Mouse (Mus musculus): ENCODE measurements around the gene Wdr82. TPM values are rescaled to one million over a fixed set of nuclear protein-coding genes. Genes with fewer than 3 reads are reported as not detected.

Wdr82 gene
- polyA plus RNA-seq, 2 experiments: 6.5 to 24.5 TPM

DNA sequence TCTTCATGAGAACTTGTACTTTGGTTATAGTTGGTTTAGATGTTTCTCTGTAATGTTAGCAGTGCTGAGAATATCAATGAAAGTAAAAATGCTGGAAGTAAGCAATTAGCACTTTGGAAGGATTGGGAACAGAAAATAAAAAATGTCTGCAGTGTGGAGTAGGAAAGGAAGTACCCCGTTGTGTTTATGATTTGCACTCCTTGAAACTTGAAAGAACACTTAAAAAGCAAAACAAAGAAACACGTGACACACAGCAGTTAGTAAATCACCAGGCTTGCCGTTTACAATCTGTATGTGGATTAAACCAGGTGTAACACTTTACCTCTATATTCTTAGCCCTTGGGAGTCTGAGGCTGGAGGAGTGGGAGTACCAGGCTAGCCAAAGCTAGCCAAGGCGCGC lies 6.0 kb downstream of the Wdr82 start:
- H3K27ac ChIP-seq: no peak overlapping the region
- H3K9me3 ChIP-seq (ENCODE audit: control insufficient read depth, low read length): no peaks in the 10 kb centered on the region
- TF ChIP-seq CTCF (IDR thresholded peaks at IDR 0.05; ENCODE audit: low read depth) (no peak), EP300 (IDR thresholded peaks at IDR 0.05; ENCODE audit: low read depth) (no peak)
- no peak overlapping the region for H3K4me2 ChIP-seq (ENCODE audit: low read depth)
- DNase-seq (ENCODE audit: low read depth in 3 of 3, low spot score in 3 of 3) (no peak), ATAC-seq (ENCODE audit: insufficient read depth) (no peak)
- H3K4me1 ChIP-seq (replicated peaks; ENCODE audit: control insufficient read depth in 2 of 2, insufficient read depth in 2 of 2, low read length in 1 of 2): peaks cover 10 to 14% of the 10 kb centered on the region in 2 experiments
- H3K27me3 ChIP-seq (ENCODE audit: control insufficient read depth, insufficient read depth, low read length): no peaks in the 10 kb centered on the region
- no peak overlapping the region for H3K4me3 ChIP-seq (ENCODE audit: insufficient read depth in 1 of 2, low read depth in 2 of 2, low read length in 2 of 2)
- 85% methylated on average over 5 of the region's 5 CpGs for WGBS (ENCODE audit: insufficient replicate concordance)
- H3K36me3 ChIP-seq (replicated peaks; ENCODE audit: control insufficient read depth, insufficient read depth, low read depth): peaks cover 58% of the 10 kb centered on the region
- H3K9ac ChIP-seq (replicated peaks): no peak overlapping the region

- Histone ChIP-seq H3K4me1 (replicated peaks; ENCODE audit: control insufficient read depth in 2 of 2, insufficient read depth in 2 of 2, low read length in 1 of 2) (peaks cover 10 to 14% of the 10 kb centered on the region in 2 experiments), H3K9ac (replicated peaks) (no peak overlapping the region), H3K27ac (no peak overlapping the region), H3K4me3 (ENCODE audit: insufficient read depth in 1 of 2, low read depth in 2 of 2, low read length in 2 of 2) (no peak overlapping the region), H3K27me3 (ENCODE audit: control insufficient read depth, insufficient read depth, low read length) (no peaks in the 10 kb centered on the region), H3K4me2 (ENCODE audit: low read depth) (no peak overlapping the region), H3K36me3 (replicated peaks; ENCODE audit: control insufficient read depth, insufficient read depth, low read depth) (peaks cover 68% of the 10 kb centered on the region), H3K9me3 (ENCODE audit: control insufficient read depth, low read length) (no peaks in the 10 kb centered on the region)
- TF ChIP-seq EP300 (IDR thresholded peaks at IDR 0.05; ENCODE audit: low read depth) (no peak), CTCF (IDR thresholded peaks at IDR 0.05; ENCODE audit: low read depth) (no peak)
- 87% methylated on average over 6 of the region's 6 CpGs for WGBS (ENCODE audit: insufficient replicate concordance)
- DNase-seq (ENCODE audit: low read depth in 3 of 3, low spot score in 3 of 3) (no peak), ATAC-seq (ENCODE audit: insufficient read depth) (no peak)
Measured at GRCm38 (mm10) chr9:106177799-106178198, 7.1 kb downstream of the Wdr82 start.

- TF ChIP-seq CTCF (IDR thresholded peaks at IDR 0.05; ENCODE audit: low read depth) (no peak), EP300 (IDR thresholded peaks at IDR 0.05; ENCODE audit: low read depth) (no peak)
- Histone ChIP-seq H3K9ac (replicated peaks) (no peak overlapping the region), H3K4me2 (ENCODE audit: low read depth) (no peak overlapping the region), H3K36me3 (replicated peaks; ENCODE audit: control insufficient read depth, insufficient read depth, low read depth) (peaks cover 80% of the 10 kb centered on the region), H3K4me3 (ENCODE audit: insufficient read depth in 1 of 2, low read depth in 2 of 2, low read length in 2 of 2) (no peak overlapping the region), H3K27me3 (ENCODE audit: control insufficient read depth, insufficient read depth, low read length) (no peaks in the 10 kb centered on the region), H3K4me1 (replicated peaks; ENCODE audit: control insufficient read depth in 2 of 2, insufficient read depth in 2 of 2, low read length in 1 of 2) (peaks cover 0 to 4% of the 10 kb centered on the region in 2 experiments; a peak in 3 of 4 replicates), H3K27ac (no peak overlapping the region), H3K9me3 (ENCODE audit: control insufficient read depth, low read length) (no peaks in the 10 kb centered on the region)
- 86% methylated on average over 2 of the region's 2 CpGs for WGBS (ENCODE audit: insufficient replicate concordance)
- DNase-seq (ENCODE audit: low read depth in 3 of 3, low spot score in 3 of 3) (no peak), ATAC-seq (ENCODE audit: insufficient read depth) (no peak)
Measured at GRCm38 (mm10) chr9:106179454-106179853, 8.7 kb downstream of the Wdr82 start.

- 90% methylated on average over 3 of the region's 3 CpGs for WGBS (ENCODE audit: insufficient replicate concordance)
Measured at GRCm38 (mm10) chr9:106179964-106180363, 9.2 kb downstream of the Wdr82 start.

GRCm38 (mm10) chr9:106182146-106182545 lies 11.4 kb downstream of the Wdr82 start:
- no peak overlapping the region for H3K27ac ChIP-seq
- DNase-seq (ENCODE audit: low read depth in 3 of 3, low spot score in 3 of 3) (no peak), ATAC-seq (ENCODE audit: insufficient read depth) (no peak)
- H3K27me3 ChIP-seq (ENCODE audit: control insufficient read depth, insufficient read depth, low read length): no peaks in the 10 kb centered on the region
- no peaks in the 10 kb centered on the region for H3K4me1 ChIP-seq (replicated peaks; ENCODE audit: control insufficient read depth in 2 of 2, insufficient read depth in 2 of 2, low read length in 1 of 2)
- no peak overlapping the region for H3K4me3 ChIP-seq (ENCODE audit: insufficient read depth in 1 of 2, low read depth in 2 of 2, low read length in 2 of 2)
- WGBS (ENCODE audit: insufficient replicate concordance): 80% methylated on average over 4 of the region's 4 CpGs
- H3K9ac ChIP-seq (replicated peaks): no peak overlapping the region
- no peaks in the 10 kb centered on the region for H3K9me3 ChIP-seq (ENCODE audit: control insufficient read depth, low read length)
- H3K4me2 ChIP-seq (ENCODE audit: low read depth): no peak overlapping the region
- H3K36me3 ChIP-seq (replicated peaks; ENCODE audit: control insufficient read depth, insufficient read depth, low read depth): peaks cover 95% of the 10 kb centered on the region
- TF ChIP-seq EP300 (IDR thresholded peaks at IDR 0.05; ENCODE audit: low read depth) (no peak), CTCF (IDR thresholded peaks at IDR 0.05; ENCODE audit: low read depth) (no peak)

More at GRCm38 (mm10) chr9:106179964-106180363, 9.2 kb downstream of the Wdr82 start:
- Histone ChIP-seq H3K36me3 (replicated peaks; ENCODE audit: control insufficient read depth, insufficient read depth, low read depth) (peaks cover 85% of the 10 kb centered on the region), H3K9ac (replicated peaks) (no peak overlapping the region), H3K27ac (no peak overlapping the region), H3K4me1 (replicated peaks; ENCODE audit: control insufficient read depth in 2 of 2, insufficient read depth in 2 of 2, low read length in 1 of 2) (no peaks in the 10 kb centered on the region; a peak in 1 of 4 replicates), H3K4me2 (ENCODE audit: low read depth) (no peak overlapping the region), H3K4me3 (ENCODE audit: insufficient read depth in 1 of 2, low read depth in 2 of 2, low read length in 2 of 2) (no peak overlapping the region), H3K27me3 (ENCODE audit: control insufficient read depth, insufficient read depth, low read length) (no peaks in the 10 kb centered on the region), H3K9me3 (ENCODE audit: control insufficient read depth, low read length) (no peaks in the 10 kb centered on the region)
- ATAC-seq (ENCODE audit: insufficient read depth) (no peak), DNase-seq (ENCODE audit: low read depth in 3 of 3, low spot score in 3 of 3) (no peak)
- TF ChIP-seq EP300 (IDR thresholded peaks at IDR 0.05; ENCODE audit: low read depth) (no peak), CTCF (IDR thresholded peaks at IDR 0.05; ENCODE audit: low read depth) (no peak)
